Mouse (Mus musculus): ENCODE measurements around the gene Wdr62.
A peak's percentile ranks its signal among the peaks of the same experiment; 100 is the strongest.

Wdr62 gene

GRCm38 (mm10) chr7:30279951-30280669 lies at the start of gene Wdr62, which contains the start of gene Thap8:
Gene Wdr62 (minus strand): TSS chr7:30280419.
Gene Thap8 (plus strand): TSS chr7:30280094.
- peak; percentile 90 for DNase-seq (ENCODE audit: low spot score)

- no peak for DNase-seq (ENCODE audit: low spot score)
These were observed 48.2 kb upstream of the Wdr62 start for GRCm38 (mm10) chr7:30328379-30328778.

GRCm38 (mm10) chr7:30327140-30327539 lies 46.9 kb upstream of the Wdr62 start:
- no peak for DNase-seq (ENCODE audit: low spot score)

- no peak for DNase-seq (ENCODE audit: low spot score)
These were observed 46.2 kb upstream of the Wdr62 start for GRCm38 (mm10) chr7:30326427-30326826.

- no peak for DNase-seq (ENCODE audit: low spot score)
These were observed 45.1 kb upstream of the Wdr62 start for GRCm38 (mm10) chr7:30325364-30325763.

GRCm38 (mm10) chr7:30324300-30324944 lies 44.2 kb upstream of the Wdr62 start:
- DNase-seq (ENCODE audit: low spot score): no peak

- DNase-seq (ENCODE audit: low spot score): no peak
These were observed 43.6 kb upstream of the Wdr62 start, which contains the start of gene Sdhaf1 for GRCm38 (mm10) chr7:30323795-30324194. Gene Sdhaf1 (minus strand): TSS chr7:30323895.

GRCm38 (mm10) chr7:30322865-30323264 lies 42.6 kb upstream of the Wdr62 start:
- no peak for DNase-seq (ENCODE audit: low spot score)

- peak; percentile 97 for DNase-seq (ENCODE audit: low spot score)
These were observed 42.1 kb upstream of the Wdr62 start for GRCm38 (mm10) chr7:30322285-30322667.

GRCm38 (mm10) chr7:30321539-30322284 lies 41.5 kb upstream of the Wdr62 start, which contains the start of gene E130208F15Rik:
Gene E130208F15Rik (plus strand): TSS chr7:30321740.
- DNase-seq (ENCODE audit: low spot score): peak; percentile 55

GRCm38 (mm10) chr7:30320946-30321345 lies 40.7 kb upstream of the Wdr62 start:
- no peak for DNase-seq (ENCODE audit: low spot score)

- no peak for DNase-seq (ENCODE audit: low spot score)
These were observed 37.9 kb upstream of the Wdr62 start for GRCm38 (mm10) chr7:30318142-30318541.

- no peak for DNase-seq (ENCODE audit: low spot score)
These were observed 35.6 kb upstream of the Wdr62 start for GRCm38 (mm10) chr7:30315559-30316529.

- no peak for DNase-seq (ENCODE audit: low spot score)
These were observed 34.5 kb upstream of the Wdr62 start, which contains the start of gene Syne4 for GRCm38 (mm10) chr7:30314721-30315155. Gene Syne4 (plus strand): TSS chr7:30314807.

GRCm38 (mm10) chr7:30313666-30314320 lies 33.6 kb upstream of the Wdr62 start:
- no peak for DNase-seq (ENCODE audit: low spot score)

- DNase-seq (ENCODE audit: low spot score): no peak
These were observed 29.9 kb upstream of the Wdr62 start for GRCm38 (mm10) chr7:30310136-30310535.

GRCm38 (mm10) chr7:30309395-30310129 lies 29.3 kb upstream of the Wdr62 start:
- no peak for DNase-seq (ENCODE audit: low spot score)

GRCm38 (mm10) chr7:30308076-30309005 lies 28.1 kb upstream of the Wdr62 start, which contains the start of gene Alkbh6:
Gene Alkbh6 (plus strand): TSS chr7:30308717.
- DNase-seq (ENCODE audit: low spot score): peak; percentile 87

All from ovary, postnatal 36 days (tissue).